Comparison of ENCODE assay signal across 23 mouse cellular contexts in genomic region chr7:133378338-133378737, GRCm38 (mm10).
"Had no signal": no experiment of that assay in that cellular context is flagged by ENCODE, and none has a peak within 500 bp of the region (broad histone marks: within the 10 kb centered on the region; RNA-seq: fewer than 3 reads in every experiment).

No protein-coding gene starts in this region.

- H3K27me3 ChIP-seq: heart, embryonic 12.5 days; hindbrain, embryonic 12.5 days; intestine, embryonic 15.5 days; limb, embryonic 13.5 days had no signal

- H3K4me2 ChIP-seq: heart, embryonic 12.5 days; hindbrain, embryonic 12.5 days; hindbrain, embryonic 14.5 days; intestine, embryonic 15.5 days; limb, embryonic 13.5 days had no signal

- H3K4me3 ChIP-seq: gastrocnemius, adult 2 months; heart, embryonic 10.5 days; heart, embryonic 12.5 days; hindbrain, embryonic 10.5 days; hindbrain, embryonic 12.5 days; intestine, embryonic 15.5 days; layer of hippocampus, adult 2 months; limb, embryonic 13.5 days had no signal

- H3K27ac ChIP-seq: gastrocnemius, adult 2 months; heart, embryonic 10.5 days; hindbrain, embryonic 10.5 days; hindbrain, embryonic 12.5 days; hindbrain, embryonic 14.5 days; intestine, embryonic 15.5 days; layer of hippocampus, adult 2 months; limb, embryonic 13.5 days had no signal

- DNase-seq: gastrocnemius, adult 2 months; gastrocnemius, postnatal 10 days; gastrocnemius, postnatal 25 days; heart, adult 18-20 months; heart, postnatal 10 days; heart, postnatal 4 days; kidney, adult 2 months; kidney, postnatal 10 days; kidney, postnatal 25 days; kidney, postnatal 4 days; left cerebral cortex, postnatal 4 days had no signal

- H3K36me3 ChIP-seq: heart, embryonic 10.5 days; heart, embryonic 12.5 days; hindbrain, embryonic 10.5 days; hindbrain, embryonic 12.5 days; intestine, embryonic 15.5 days; limb, embryonic 13.5 days had no signal

- H3K4me1 ChIP-seq: intestine, embryonic 15.5 days had no signal

- H3K9me3 ChIP-seq: heart, embryonic 10.5 days; heart, embryonic 12.5 days; hindbrain, embryonic 10.5 days; hindbrain, embryonic 12.5 days; intestine, embryonic 15.5 days; limb, embryonic 13.5 days had no signal

- H3K9ac ChIP-seq: heart, embryonic 12.5 days; hindbrain, embryonic 12.5 days; hindbrain, embryonic 14.5 days; intestine, embryonic 15.5 days; limb, embryonic 13.5 days had no signal

- ATAC-seq: forebrain, embryonic 16.5 days; hindbrain, embryonic 16.5 days; inflammation-experienced regulatory T-cells, adult 6 months; intestine, embryonic 15.5 days; intestine, postnatal 0 days had no signal
